Mouse (Mus musculus): ENCODE results near the gene Rab7b.

The Rab7b gene

DNA sequence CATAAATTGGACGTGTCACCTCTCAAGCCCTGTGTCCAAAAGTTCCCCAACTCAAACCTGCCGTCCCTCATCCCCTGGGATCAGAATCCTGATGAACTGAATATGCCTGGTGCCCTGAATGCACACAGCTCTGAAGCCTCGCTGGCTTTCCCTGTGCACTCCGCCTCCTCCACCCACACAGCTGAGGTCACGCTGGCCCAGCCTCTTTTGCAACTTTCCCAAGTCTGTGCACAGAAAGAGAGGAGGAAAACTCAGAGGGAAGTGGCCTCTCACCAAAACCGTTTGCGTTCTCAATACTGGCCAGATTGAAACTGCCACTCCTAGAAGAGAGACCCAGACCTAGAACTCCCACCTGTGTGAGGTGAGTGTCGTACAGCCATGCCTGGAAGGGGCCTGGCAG, at the start of gene Rab7b:
Rab7b (plus strand) TSS at position 221 of the 400 bp plus-strand sequence.
- peak in 1 of 2 experiments; percentile 26 for DNase-seq (ENCODE audit: low spot score in 2 of 2)

DNA sequence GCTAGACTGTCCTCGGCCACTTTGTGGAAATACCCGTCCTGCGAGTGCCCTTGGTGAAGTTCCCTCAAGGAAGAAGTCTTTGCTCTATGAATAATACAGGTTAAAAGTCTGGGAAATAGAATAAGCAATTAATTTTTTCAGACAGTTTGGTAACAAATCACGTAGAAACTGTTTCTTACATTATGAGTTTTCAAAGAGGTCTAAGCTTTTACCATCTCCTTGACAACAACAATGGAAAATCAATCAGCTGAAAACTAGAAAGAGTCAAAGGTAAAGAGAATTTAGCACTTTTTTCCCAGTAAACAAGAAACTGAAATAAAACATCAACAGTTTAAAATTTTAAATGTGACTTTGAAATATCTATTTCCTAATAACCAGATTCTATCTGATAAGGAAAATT, 48.4 kb upstream of the Rab7b start:
- no peak for DNase-seq (ENCODE audit: low spot score in 2 of 2)

DNA sequence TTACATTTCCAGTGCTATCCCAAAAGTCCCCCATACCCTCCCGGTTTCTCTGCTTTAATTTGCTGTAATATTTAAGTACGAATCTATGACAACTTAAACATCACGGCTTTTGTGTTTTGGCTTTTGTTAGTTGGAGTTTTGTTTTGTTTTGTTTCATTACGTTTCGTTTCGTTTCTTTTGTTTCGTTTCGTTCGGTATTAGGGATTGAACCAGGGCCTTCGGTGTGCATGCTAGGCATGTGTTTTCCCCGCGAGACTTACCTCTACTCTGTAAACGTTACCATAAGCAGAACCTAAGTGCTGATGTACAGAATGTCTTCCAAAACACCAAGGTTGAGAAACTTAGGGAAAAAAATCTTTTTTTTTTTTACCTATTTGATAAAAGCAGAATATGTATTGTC, 46.9 kb upstream of the Rab7b start:
- DNase-seq (ENCODE audit: low spot score in 2 of 2): peak in 1 of 2 experiments; percentile 0

DNA sequence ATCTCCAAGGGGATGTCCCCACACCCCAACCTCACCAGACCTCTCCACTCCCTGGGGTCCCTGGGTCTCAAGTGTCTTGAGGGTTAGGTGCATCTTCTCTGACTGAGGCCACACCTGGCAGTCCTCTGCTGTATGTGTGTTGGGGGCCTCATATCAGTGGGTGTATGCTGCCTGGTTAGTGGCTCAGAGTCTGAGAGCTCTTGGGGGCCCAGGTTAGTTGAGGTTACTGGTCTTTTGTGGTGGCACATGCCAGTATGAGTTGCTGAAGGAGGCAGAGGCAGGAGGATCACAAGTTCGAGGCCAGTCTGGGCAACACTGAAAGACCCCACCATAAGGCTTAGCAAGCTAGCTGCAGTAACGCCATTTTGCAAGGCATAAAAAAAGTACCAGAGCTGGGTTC, 46.2 kb upstream of the Rab7b start:
- peak in 1 of 2 experiments; percentile 0 for DNase-seq (ENCODE audit: low spot score in 2 of 2)

DNA sequence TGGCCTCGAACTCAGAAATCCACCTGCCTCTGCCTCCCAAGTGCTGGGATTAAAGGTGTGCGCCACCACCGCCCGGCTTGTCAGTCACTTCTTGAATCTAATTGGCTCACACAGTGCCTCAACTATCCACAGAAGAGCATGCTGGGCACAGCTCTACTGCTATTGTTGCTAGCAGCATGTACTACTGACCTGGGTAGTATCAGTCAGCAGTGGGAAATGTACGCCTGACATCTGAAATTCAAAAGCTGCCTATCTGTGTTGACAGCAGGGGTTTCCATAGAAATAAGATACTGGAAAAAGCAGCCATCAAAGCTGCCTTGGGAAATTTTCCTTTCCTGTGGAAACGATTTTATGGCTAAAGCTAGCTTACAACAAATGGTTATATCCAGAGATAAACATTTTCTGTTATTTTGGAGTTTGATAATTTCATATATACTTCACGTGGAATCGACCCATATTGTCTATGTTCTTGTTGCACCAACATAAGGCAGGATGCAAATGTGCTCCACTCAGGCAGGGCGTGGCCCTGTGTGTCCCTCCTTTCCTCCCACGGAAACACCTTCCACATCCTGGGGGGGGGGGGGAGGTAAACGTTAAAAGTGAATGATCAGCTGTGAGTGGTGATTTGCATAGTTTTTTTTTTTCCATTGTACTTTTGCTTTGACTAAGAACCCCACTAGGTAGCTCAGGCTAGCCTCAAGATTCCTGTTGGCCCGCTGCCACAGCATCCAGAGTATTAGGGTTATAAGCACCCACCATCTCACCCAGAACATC, 35.6 kb upstream of the Rab7b start:
- peak; percentile 45 to 63 for DNase-seq (ENCODE audit: low spot score in 2 of 2)

DNA sequence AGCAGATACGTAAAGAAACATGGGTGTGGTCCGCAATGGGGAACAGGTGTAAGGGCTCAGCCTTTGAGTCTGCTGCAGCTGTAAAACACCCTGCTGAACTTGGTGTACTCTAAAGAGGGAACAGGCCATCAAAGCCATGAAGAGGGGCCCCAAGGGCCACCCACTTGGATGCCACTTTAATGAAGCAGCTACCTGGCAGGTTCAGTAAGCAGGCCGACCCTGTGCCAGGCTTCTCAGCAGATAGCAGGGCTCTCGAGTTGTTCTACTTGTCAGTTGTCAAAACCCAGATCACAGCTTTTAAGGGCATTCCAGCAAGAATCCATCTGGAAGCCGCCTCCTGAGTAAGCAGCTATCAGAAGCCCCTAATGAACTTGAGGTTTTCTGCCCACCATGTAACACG, 32.9 kb upstream of the Rab7b start:
- DNase-seq (ENCODE audit: low spot score in 2 of 2): no peak

DNA sequence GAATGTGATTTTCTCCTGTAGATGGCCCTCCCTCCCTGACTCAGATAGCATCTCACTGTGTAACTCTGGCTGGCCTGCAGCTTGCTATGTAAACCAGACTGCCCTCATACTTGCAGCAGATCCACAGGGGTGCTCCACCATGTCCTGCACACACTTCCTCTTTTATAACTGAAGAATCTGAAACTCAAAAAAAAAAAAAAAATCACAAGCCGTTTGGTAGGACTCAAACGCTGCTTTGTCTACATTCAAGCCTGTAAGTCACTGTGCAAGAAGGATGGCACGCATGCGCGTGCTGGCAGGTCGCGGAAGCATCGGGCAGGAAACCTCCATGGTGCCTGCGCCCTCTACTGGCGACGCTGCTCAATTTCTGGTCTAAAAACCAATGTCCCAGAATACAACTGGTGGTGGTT, 30.5 kb upstream of the Rab7b start:
- peak; percentile 91 to 96 for DNase-seq (ENCODE audit: low spot score in 2 of 2)

DNA sequence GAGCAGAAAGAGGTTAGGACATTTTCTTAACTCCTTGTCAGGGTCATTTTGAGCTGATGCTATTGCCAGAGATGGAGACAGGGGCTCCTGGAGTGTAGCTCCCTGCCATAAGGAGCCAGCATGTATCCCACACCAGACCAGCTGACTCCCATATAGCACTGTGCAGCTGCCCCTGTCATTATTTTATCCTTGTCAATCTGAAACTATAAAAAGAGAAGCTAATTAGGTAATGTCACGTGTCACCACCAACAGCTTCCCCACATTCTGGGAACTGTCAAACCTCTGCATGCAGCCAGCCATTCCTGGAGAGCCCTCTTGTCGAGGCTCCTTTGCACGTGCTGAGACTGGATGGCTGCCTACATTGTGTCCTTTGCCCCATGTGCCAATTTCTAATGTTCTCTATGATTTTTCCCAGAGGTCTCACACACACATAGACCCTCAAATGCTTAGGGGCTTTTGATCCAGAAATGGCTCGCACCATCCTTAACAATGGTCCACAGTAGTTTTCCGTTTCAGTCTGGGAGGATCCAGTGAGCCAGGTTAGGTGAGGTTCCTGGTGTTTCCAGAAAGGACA, 28.9 kb upstream of the Rab7b start:
- no peak for DNase-seq (ENCODE audit: low spot score in 2 of 2)

DNA sequence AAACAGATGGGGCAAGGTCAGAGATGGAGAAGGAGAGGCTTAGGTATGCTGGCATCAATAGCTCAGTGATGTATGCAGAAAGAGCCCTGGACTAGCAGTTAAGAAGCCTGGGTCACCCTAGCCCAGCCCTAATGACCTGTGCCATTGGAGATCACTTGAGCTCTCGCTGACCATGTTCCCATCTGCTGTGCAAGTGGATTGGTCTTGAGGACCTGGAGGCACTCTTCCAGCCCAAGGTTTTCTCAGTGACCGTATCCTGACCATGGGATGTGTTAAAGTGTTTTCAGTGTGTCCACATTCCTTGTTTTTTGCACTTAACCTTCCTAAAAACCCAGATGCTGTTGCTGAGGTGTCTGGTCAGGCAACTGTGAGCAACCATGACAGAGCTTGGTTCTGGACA, 28.2 kb upstream of the Rab7b start:
- DNase-seq (ENCODE audit: low spot score in 2 of 2): no peak

DNA sequence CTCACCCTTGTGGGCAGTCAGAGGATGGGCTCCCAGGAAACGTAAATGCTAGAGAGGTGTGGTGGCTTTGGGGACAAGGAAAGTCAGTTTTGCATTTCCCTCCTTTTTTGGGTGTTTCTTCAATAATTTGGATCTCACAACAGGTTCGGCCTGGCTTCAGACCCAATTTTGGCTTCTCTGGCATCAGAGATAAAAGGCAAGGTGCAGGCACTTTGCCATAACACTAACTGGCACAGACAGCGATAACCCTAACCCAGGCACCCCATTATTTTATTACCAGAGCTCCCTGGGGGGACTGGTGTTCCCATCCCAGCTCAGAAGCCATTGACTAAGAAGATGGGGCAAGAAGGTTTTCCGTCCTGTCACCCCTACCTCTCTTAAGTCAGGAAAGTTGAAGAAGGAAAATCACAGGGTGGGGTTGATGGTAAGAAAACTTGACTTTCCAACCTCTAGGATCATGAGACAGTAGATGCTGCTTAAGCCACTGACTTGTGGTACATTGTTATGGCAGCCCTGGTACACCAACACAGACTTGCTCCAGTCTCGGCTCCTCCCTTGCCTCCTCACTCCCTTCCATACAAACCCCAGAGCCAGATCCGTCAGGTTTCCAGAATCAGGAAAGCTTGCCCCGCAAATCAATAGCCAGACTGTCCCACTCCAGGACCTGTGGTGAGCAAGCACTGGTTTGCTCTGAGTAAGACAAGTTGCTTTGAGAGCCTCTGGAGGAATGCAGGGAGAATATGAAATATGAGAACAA, 27.6 kb upstream of the Rab7b start:
- peak; percentile 27 to 64 for DNase-seq (ENCODE audit: low spot score in 2 of 2)

DNA sequence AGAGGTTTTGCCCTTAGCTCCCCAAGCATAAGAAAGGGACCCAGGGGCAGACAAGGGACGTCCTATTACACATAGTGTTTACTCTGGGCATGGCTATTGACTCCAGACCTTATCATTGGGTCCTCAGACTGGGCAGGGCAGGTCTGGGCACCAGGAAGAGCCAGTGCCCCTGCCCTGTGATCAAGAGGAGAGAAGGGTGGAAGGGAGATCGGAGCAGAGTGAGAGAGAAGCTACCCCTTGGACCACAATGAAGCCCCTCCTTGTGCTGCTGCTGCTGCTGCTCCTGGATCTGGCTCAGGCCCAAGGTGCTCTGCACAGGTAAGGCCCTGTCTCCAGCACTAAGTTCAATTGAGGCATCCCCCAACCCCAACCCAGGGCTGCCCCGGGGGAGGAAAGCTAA, 26.7 kb upstream of the Rab7b start:
- DNase-seq (ENCODE audit: low spot score in 2 of 2): peak; percentile 47 to 68

DNA sequence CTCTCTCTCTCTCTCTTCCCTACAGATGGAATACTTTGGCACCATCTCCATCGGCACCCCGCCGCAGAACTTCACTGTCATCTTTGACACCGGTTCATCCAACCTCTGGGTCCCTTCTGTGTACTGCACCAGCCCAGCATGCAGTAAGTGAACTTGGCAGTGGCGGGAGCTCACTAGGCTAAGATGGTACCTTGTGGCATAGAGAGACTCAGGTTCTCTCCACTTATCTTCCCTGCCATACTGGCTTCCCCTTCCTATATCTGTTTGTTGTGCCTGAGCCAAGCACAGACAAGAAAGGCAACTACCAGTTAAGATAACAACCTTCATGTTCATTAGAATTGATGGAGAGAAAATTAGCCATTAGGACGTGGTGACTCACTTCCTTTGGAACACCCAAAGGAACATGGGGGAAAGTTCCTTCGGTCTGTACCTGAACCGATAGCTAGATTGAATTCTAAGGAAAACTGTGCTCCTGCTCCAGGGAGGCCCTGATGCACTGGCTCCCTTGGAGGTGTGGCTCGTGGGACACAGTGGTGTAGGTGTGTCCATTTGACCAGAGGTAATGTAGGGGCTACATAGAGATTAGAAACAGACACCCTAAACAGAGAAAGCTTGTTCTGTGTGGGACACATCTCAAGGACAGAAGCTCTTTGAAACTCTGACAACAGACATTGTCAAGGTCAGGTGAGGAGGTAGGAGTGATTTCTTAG, 25.1 kb upstream of the Rab7b start:
- DNase-seq (ENCODE audit: low spot score in 2 of 2): peak in 1 of 2 experiments; percentile 52

DNA sequence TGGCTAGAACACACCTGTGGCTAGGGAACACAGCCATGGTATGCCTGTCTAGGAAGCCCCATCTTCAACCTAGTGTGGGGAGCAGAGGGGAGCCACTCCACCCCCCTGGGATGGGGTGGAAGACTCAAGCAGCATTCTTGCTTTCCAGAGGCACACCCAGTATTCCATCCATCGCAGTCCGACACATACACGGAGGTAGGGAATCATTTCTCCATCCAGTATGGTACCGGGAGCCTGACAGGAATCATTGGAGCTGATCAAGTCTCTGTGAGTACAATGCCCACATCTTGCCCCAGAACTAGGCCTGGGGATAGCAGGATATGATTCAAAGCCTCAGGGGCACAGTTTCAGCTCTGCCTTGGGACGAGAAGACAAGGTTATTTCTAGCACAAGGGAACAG, 24.4 kb upstream of the Rab7b start:
- no peak for DNase-seq (ENCODE audit: low spot score in 2 of 2)

DNA sequence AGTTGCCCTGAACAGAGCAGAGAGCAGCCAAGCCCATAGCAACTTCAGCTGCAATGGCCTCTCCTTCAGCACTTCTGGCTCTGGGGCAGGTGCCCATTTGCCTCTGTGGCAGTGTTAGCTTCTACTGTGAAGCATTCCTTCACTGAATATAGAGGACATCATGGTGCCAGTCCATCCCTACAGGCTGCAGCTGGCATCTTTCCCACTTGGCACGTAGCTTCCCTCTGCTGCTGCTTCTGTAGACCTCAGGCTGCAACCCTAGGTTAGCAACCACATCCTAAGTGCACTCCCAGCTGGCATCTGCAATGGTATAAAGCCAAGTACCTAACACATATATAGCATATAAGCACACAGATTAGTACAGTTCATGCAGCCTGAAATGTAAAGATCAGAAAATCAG, 22.6 kb upstream of the Rab7b start:
- DNase-seq (ENCODE audit: low spot score in 2 of 2): no peak

DNA sequence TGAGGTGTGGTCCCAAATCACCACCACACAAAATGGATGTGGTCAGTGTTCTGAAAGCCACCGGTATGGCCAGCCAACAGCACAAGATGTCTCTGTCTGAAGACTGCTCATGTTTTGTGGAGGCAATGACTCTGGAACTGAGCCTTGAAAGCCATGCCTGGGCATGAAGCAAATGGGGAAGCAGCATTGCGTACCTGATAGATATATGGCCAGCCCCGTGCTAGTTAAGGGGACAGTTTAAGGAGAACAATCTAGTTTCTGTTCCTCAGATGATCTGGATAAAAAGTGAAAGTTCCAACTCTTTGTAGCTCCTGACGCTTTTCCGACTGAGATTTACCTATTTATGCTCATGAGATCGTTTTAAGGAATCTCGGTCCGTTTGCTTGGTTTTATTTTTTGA, 17.4 kb upstream of the Rab7b start:
- no peak for DNase-seq (ENCODE audit: low spot score in 2 of 2)

DNA sequence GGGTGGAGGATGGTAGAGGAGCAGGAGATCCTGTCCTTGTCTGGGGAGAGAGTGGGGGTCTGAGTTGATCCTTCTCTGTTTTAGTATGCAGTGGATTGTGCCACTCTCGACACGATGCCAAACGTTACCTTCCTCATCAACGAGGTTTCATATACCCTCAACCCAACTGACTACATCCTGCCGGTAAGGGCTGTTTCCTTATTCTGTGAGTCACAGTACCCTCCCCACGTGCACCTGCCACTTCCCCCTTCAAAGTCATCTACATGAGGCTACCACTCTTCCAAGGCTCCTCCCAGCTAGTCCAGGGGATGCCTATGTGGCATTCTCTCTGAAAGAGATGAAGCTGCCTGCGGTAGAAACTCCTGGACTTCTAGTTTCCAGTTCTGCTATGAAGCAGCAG, 16.1 kb upstream of the Rab7b start:
- peak; percentile 63 to 69 for DNase-seq (ENCODE audit: low spot score in 2 of 2)

DNA sequence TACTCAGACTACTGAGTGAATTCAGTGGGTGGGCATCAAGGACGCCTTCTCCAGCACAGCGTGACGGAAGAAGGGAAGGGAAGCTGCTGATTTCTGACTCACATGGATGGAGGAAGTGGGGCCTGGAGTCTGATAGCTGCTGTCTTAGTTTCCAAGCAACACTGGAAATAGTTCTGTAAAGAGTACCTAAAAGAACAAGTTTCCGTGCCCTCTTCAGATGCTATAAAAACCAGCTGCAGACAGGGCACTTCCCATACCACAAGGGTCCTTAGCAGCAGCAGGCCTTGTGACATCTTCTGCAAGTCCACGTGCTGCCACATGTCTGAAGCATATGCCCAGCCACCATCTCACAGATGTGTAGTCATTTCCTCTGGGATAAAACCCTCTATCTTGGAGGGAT, 8.9 kb upstream of the Rab7b start:
- no peak for DNase-seq (ENCODE audit: low spot score in 2 of 2)

DNA sequence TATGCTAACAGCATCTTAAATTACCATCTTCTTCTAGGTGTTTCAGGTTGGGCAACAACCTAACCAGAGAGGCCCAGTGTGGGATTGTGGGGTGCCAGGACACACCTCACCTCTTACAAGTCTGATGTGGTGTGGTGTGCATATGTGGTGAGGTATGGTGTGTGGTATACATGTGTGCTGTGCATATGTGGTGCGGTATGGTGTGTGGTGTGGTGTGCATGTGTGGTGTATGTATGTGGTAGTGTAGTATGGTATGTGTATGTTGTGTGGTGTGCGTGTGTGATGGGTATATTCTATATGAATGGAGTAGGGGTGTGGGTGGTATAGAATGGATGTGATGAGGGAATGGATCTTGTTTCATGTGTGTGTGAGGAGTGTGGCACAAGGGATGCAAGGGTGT, 756 bp upstream of the Rab7b start:
- no peak for DNase-seq (ENCODE audit: low spot score in 2 of 2)

DNA sequence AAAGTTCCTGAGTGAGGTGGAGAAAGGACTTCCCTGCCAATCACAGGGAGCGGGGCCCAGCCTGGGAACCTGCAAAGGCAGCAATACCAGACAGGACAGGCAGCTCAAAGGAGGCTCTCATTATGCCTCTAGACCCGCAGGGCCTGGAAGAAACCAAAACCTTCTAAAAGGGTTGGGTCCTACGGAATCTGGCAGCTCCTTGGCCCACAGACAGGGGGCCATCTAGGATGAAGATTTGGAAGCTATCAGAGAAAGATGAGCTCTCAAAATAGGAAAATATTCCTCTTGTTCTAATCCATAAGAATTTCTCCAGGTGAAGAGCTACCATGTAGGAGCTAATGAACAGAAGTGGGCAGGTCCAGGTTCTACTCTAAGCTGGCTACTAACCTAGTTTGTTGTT, 521 bp downstream of the Rab7b start:
- DNase-seq (ENCODE audit: low spot score in 2 of 2): no peak

DNA sequence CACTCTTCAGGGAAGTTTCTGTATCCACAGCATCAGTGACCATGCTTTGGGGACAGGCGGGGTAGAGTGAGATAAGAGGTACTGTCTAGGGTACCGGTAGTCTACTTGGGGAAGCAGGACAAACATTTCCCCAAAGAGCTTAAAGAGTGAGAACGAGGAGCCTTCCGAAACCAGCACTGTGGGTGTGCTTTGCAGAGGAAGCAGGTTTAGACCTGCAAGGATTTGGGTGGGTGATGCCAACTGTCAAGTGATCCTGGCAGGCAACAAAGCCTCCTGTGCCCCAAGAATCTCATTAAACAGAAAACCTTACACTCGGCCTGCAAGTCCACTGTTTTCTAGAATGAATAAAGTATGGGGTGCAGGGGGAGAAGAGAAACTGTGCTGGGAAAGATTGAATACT, 1.4 kb downstream of the Rab7b start:
- DNase-seq (ENCODE audit: low spot score in 2 of 2): no peak

DNA sequence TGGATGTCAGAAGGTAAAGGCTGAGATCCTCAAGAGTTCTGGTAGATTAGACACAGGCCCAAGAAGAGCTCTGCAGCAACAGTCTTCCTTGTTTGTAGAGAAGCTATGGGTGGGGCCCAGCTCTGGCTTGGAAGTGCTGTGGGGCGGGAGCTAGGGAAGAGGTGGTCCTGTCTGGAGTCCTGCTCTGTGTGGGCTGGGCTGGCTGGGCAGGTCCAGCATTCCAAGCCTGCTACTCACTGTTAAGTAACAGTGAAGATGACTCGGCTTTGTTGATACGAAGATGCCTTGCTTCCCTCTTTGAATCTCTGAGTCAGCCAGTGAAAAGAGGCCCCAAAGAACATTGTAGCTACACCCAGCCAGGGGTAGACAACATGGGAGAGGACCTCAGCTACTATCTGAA, 1.9 kb downstream of the Rab7b start:
- DNase-seq (ENCODE audit: low spot score in 2 of 2): no peak

DNA sequence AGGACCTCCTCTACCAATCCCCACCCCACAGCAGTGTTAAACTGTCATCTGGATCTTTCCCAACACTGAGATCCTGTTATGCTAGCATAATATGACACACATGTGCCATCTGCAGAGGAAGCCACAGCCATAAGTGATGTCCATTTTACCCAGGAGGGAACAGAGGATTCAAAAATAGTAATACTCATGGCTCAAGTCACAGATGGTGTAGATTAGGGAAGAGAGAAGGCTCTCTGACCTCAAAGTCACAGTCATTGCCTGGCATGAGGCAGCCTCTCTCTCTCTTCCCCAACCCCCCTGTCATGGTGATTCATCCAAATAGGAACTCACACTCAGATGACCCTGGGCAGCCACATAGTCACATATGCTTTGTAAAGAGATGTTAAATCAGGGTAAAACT, 2.9 kb downstream of the Rab7b start:
- DNase-seq (ENCODE audit: low spot score in 2 of 2): no peak

Measured in spleen, postnatal 36 days (tissue).